Mouse (Mus musculus) forebrain, embryonic 11.5 days (tissue): ENCODE data around the gene Bend5. TPM values are rescaled to one million over a fixed set of nuclear protein-coding genes. Genes with fewer than 3 reads are reported as not detected.

Experiments used
- ATAC-seq: fragments of 200-750 bp; cut with Nextera tagmentation; replicated peaks from 2 replicates; pipeline ENCODE4 v1.8.0; 2017; ENCODE audit warnings: moderate TSS enrichment; ENCODE audit not compliant: low FRiP score
- DNase-seq: peaks from one replicate; pipeline ENCODE4 v3.0.0-alpha.2; 2017; ENCODE audit warnings: low spot score
- H3K27ac ChIP-seq: fragments of 300-500 bp; sonication (generic); 2 replicates; pipeline ENCODE4 v1.5.1; 2014; ENCODE audit warnings: low read depth, low read length
- H3K27me3 ChIP-seq: fragments of 300-500 bp; sonication (generic); 2 replicates; pipeline ENCODE4 v1.6.1; 2014; ENCODE audit warnings: mild to moderate bottlenecking, low read length, mixed read lengths; ENCODE audit not compliant: control insufficient read depth, insufficient read depth
- H3K36me3 ChIP-seq: fragments of 300-500 bp; sonication (generic); 2 replicates; pipeline ENCODE4 v1.6.1; 2014; ENCODE audit warnings: mild to moderate bottlenecking, low read length, moderate library complexity, mixed read lengths; ENCODE audit not compliant: control insufficient read depth, insufficient read depth
- H3K4me1 ChIP-seq: fragments of 300-500 bp; sonication (generic); replicated peaks from 2 replicates; pipeline ENCODE4 v1.6.1; 2014; ENCODE audit warnings: low read length, mixed read lengths; ENCODE audit not compliant: control insufficient read depth, insufficient read depth
- H3K4me2 ChIP-seq: fragments of 300-500 bp; sonication (generic); 2 replicates; pipeline ENCODE4 v1.6.1; 2014; ENCODE audit warnings: low read depth, mild to moderate bottlenecking, low read length, moderate library complexity, mixed read lengths; ENCODE audit not compliant: severe bottlenecking
- H3K4me3 ChIP-seq: fragments of 300-500 bp; sonication (generic); 2 replicates; pipeline ENCODE4 v1.5.1; 2014; ENCODE audit warnings: low read depth, low read length
- H3K9ac ChIP-seq: fragments of 300-500 bp; sonication (generic); 2 replicates; pipeline ENCODE4 v1.6.1; 2014; ENCODE audit warnings: low read length
- H3K9me3 ChIP-seq: fragments of 300-500 bp; sonication (generic); 2 replicates; pipeline ENCODE4 v1.6.1; 2016; ENCODE audit warnings: low read length, mixed read lengths; ENCODE audit not compliant: control insufficient read depth
- WGBS: fragments of 180-500 bp; shearing (Covaris S2); extraction: QIAGEN DNeasy Blood & Tissue Kit; methylation state at CpG from one replicate; pipeline ENCODE4 v1.1.7; 2014; 5-methylcytosine and 5-hydroxymethylcytosine counted together
- polyA plus RNA-seq: library from polyadenylated mRNA; unstranded; fragments of >200 nt; fragmentation: Nextera tagmentation; extraction: Ambion mirVana; gene quantifications from 2 replicates; pipeline ENCODE4 v1.2.1, GENCODE M21; 2014

The Bend5 gene
- polyA plus RNA-seq, 1 experiment from 2014 or later, result 34.4 TPM

- H3K9me3 ChIP-seq, result no peaks in the 10 kb centered on the region
- no peak overlapping the region for H3K9ac ChIP-seq
- WGBS, result 91% methylated on average over 5 of the region's 5 CpGs
- no peaks in the 10 kb centered on the region for H3K27me3 ChIP-seq
- no peak overlapping the region for H3K27ac ChIP-seq
- DNase-seq (no peak), ATAC-seq (no peak)
- no peak overlapping the region for H3K4me2 ChIP-seq
- H3K4me1 ChIP-seq, result peaks cover 3% of the 10 kb centered on the region; the same call in 1 of the 2 replicates
- no peak overlapping the region for H3K4me3 ChIP-seq
- H3K36me3 ChIP-seq, result no peaks in the 10 kb centered on the region
These were observed 68.7 kb downstream of the Bend5 start for GRCm38 (mm10) chr4:111483499-111483898.

- H3K4me2 ChIP-seq, result no peak overlapping the region
- no peak for ATAC-seq
These were observed 70.4 kb downstream of the Bend5 start for GRCm38 (mm10) chr4:111485189-111485588.

GRCm38 (mm10) chr4:111486187-111486586, 71.4 kb downstream of the Bend5 start:
- Histone ChIP-seq H3K27me3 (no peaks in the 10 kb centered on the region), H3K9ac (no peak overlapping the region), H3K4me1 (no peaks in the 10 kb centered on the region), H3K4me2 (no peak overlapping the region), H3K4me3 (no peak overlapping the region), H3K36me3 (no peaks in the 10 kb centered on the region), H3K9me3 (no peaks in the 10 kb centered on the region), H3K27ac (no peak overlapping the region)
- ATAC-seq (no peak), DNase-seq (no peak)
- 76% methylated on average over 5 of the region's 5 CpGs for WGBS

More at GRCm38 (mm10) chr4:111485189-111485588, 70.4 kb downstream of the Bend5 start:
- no peak for DNase-seq
- Histone ChIP-seq H3K36me3 (no peaks in the 10 kb centered on the region), H3K27ac (no peak overlapping the region), H3K4me3 (no peak overlapping the region), H3K9ac (no peak overlapping the region), H3K27me3 (no peaks in the 10 kb centered on the region), H3K4me1 (no peaks in the 10 kb centered on the region), H3K9me3 (no peaks in the 10 kb centered on the region)
- 79% methylated on average over 5 of the region's 5 CpGs for WGBS

GRCm38 (mm10) chr4:111487233-111487843, 72.5 kb downstream of the Bend5 start:
- no peaks in the 10 kb centered on the region for H3K27me3 ChIP-seq
- H3K9ac ChIP-seq, result no peak overlapping the region
- H3K27ac ChIP-seq, result no peak overlapping the region
- H3K4me2 ChIP-seq, result no peak overlapping the region
- no peaks in the 10 kb centered on the region for H3K9me3 ChIP-seq
- no peaks in the 10 kb centered on the region for H3K36me3 ChIP-seq
- no peak overlapping the region for H3K4me3 ChIP-seq
- WGBS, result 89% methylated on average over 4 of the region's 4 CpGs
- H3K4me1 ChIP-seq, result no peaks in the 10 kb centered on the region
- DNase-seq (no peak), ATAC-seq (peak; percentile 33)

GRCm38 (mm10) chr4:111493750-111494404, 79.1 kb downstream of the Bend5 start:
- no peak overlapping the region for H3K4me2 ChIP-seq
- no peaks in the 10 kb centered on the region for H3K4me1 ChIP-seq
- no peaks in the 10 kb centered on the region for H3K36me3 ChIP-seq
- no peak overlapping the region for H3K4me3 ChIP-seq
- DNase-seq (no peak), ATAC-seq (0 out of 2 replicates have a peak, but pooled peaks have one; percentile 16)
- no peaks in the 10 kb centered on the region for H3K27me3 ChIP-seq
- 60% methylated on average over 5 of the region's 5 CpGs for WGBS
- no peak overlapping the region for H3K9ac ChIP-seq
- no peaks in the 10 kb centered on the region for H3K9me3 ChIP-seq
- no peak overlapping the region for H3K27ac ChIP-seq

GRCm38 (mm10) chr4:111495949-111496348, 81.1 kb downstream of the Bend5 start:
- Histone ChIP-seq H3K4me3 (no peak overlapping the region), H3K36me3 (no peaks in the 10 kb centered on the region), H3K27ac (no peak overlapping the region), H3K4me1 (no peaks in the 10 kb centered on the region), H3K4me2 (no peak overlapping the region), H3K27me3 (no peaks in the 10 kb centered on the region), H3K9ac (no peak overlapping the region), H3K9me3 (no peaks in the 10 kb centered on the region)
- 12% methylated on average over 2 of the region's 2 CpGs for WGBS
- ATAC-seq, result 0 out of 2 replicates have a peak, but pooled peaks have one; percentile 50
- peak; percentile 81 for DNase-seq

- WGBS, result 82% methylated on average over 3 of the region's 3 CpGs
- Histone ChIP-seq H3K4me1 (no peaks in the 10 kb centered on the region), H3K27me3 (no peaks in the 10 kb centered on the region), H3K9ac (no peak overlapping the region), H3K4me2 (no peak overlapping the region), H3K27ac (no peak overlapping the region), H3K9me3 (no peaks in the 10 kb centered on the region), H3K4me3 (no peak overlapping the region), H3K36me3 (no peaks in the 10 kb centered on the region)
- ATAC-seq, result no peak
- DNase-seq, result no peak
These were observed 83.9 kb downstream of the Bend5 start for GRCm38 (mm10) chr4:111498751-111499150.

GRCm38 (mm10) chr4:111501441-111501840, 86.6 kb downstream of the Bend5 start:
- Histone ChIP-seq H3K9me3 (no peaks in the 10 kb centered on the region), H3K4me1 (no peaks in the 10 kb centered on the region), H3K4me3 (no peak overlapping the region), H3K9ac (no peak overlapping the region), H3K4me2 (no peak overlapping the region), H3K27ac (no peak overlapping the region), H3K36me3 (no peaks in the 10 kb centered on the region), H3K27me3 (no peaks in the 10 kb centered on the region)
- WGBS, result 82% methylated on average over 1 of the region's 1 CpGs
- DNase-seq, result no peak
- ATAC-seq, result no peak
